Mouse (Mus musculus) heart, postnatal 25 days (tissue): ENCODE measurements around the gene Kmt2d. TPM values are rescaled to one million over a fixed set of nuclear protein-coding genes. Genes with fewer than 3 reads are reported as not detected.

ENCODE experiments used
- DNase-seq: peaks from one replicate; pipeline ENCODE4 v3.0.0; 2022; ENCODE audit warnings: low spot score
- intact Hi-C: fragments of 180-260 bp; cut with DNase I; formaldehyde crosslinking; loops from one replicate; pipeline ENCODE4 v1.15.1; 2025
- total RNA-seq, 2 experiments: library from RNA; stranded (reverse); gene quantifications; 2 replicates each; pipeline ENCODE4 v1.2.3; 2021

Gene Kmt2d
- total RNA-seq, 2 experiments from 2014 or later: 52.1 to 57.7 TPM

DNA sequence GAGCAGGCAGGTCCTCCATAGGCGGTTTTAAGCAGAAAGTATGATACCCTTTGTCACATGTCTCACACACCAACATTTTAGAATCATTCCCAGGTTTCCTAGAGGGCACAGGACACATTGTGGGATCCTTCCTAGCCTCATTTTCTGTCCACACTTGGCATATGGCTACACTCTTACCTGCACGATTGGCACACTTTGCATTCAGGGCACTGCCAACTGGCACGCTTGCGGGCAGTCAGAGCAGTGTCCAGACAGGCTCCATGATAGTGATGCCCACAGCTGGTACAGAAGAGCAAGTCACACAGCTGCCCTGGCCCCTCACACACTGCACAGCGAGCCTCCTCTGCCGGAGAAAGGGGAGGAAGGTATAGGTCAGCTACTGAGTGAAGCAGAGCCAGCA is 6.1 kb downstream of the Kmt2d start:
- DNase-seq: no peak
- intact Hi-C loops: no loop called here

DNA sequence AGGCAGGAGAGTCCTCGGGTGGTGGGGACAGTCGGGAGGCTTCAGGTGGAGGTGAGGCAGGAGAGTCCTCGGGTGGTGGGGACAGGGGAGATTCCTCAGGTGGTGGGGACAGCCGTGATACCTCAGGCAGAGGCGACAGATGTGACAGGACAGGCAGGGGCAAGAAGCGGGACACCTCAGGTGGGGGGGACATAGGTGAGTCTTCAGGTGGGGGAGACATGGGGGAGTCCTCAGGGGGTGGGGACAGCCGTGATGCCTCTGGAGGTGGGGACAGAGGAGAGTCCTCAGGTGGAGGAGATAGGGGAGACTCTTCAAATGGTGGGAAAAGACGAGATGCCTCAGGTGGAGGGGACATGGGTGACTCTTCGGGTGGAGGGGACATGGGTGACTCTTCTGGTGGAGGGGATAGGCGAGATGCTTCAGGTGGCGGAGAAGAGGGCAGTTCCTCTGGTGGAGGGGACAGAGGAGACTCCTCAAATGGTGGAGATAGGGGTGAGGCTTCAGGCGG is 7.5 kb downstream of the Kmt2d start:
- intact Hi-C loops: no loop called here
- DNase-seq: no peak

DNA sequence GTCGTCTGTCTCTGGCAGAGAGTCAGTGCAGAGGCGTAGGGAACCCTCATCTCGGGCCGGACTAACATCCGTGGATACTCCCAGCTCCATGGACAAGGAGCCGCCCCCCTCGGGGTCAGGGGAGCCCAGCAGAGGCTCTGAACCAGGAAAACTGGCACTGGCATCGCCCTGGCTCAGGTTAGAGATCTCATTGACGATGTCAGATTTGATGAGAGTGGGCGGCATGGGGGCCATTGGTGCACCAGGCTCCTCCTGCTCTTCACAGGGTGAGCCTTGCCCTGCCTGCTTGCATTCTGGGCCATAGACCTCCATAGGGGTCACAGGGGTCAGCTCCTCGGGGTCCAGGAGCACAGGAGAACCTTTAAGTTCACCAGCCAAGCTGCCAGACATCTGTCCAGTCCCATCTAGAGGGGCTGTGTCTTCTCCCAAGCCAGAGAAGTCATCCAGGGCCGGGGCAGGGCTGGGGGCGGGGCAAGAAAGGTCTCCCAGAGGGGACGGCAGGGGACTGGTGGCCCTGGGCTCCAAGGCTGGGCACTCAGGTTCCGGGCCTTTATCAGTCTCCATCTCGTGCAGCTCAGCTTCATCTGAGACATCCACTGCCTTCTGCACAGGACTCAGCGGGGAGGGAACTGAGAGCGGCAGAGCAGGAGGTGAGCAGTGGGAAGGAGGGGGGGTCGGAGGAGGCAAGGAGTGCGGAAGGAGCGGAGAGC is 9.1 kb downstream of the Kmt2d start:
- no peak for DNase-seq
- intact Hi-C loops: no loop called here

DNA sequence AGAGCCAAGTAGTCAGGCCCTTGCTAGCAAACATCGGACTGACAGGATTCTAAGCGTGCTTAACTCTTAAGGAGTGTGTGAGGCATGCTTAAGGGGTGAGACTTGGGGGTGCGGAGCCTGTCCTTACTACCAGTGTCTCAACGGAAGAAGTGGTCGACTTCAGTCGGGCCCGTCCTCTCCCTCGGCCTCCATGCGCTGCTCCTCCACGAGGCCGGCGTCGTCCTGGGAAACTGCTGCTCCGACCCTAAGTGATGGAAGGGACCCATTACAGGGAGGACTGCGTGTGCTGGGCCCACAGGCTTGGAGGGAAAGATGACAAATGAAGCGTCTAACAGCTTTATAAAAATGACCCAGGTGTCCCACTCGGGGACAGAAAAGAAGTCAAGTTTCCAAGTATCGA is 10.1 kb downstream of the Kmt2d start:
- intact Hi-C loops: no loop called here
- DNase-seq: no peak

DNA sequence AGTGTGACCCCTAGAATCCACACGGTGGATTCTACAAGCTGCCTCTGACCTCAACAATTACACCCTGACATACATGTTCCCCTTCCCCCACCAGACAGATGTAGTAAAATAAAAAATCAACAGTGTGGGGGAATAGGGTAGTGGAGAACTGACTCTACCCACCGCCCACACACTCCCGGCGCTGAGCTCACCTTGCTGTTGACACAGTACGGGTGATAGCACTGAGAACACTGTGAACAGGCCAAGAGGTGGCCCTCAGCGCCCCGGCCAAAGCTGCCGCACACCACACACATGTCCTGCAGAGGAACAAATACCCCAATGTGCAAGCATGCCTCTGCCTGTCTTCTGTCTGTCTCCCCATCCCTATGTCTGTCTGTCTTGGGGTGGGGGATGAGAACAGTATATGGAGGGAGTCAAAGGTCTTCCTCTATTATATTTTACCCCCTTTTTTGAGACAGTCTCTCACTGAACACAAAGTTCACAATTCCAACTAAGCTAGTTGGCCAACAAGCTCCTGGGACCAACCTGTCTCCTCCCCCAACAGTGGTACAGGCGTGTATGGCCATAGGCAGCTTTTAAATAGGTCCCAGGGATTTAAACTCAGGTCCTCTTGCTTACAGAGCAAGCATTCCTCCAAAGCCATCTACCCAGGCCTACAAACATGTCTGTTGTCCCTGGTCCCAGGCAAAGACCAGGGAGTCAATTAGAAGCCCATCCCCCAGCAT is 11.5 kb downstream of the Kmt2d start:
- DNase-seq: no peak
- intact Hi-C loops: no loop called here

DNA sequence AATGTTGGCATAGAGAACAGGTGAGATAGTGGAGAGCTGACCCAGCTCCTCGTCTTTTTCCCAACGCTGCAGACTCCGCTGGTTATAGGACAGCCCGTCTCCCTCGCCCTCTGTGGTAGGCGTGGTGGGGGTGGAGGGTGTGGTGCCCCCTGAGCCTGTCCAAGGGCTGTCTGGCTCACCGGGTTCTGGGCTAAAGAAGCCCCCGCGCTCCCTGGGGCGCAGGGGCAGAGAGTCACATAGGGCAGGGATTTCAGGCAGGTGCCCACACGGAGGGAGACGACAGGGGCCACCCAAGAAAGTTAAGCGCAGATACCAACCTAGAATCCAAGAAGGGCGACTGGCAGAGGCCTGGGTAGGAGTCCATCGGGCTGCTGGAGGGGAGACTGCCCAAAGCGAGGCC is 16.8 kb downstream of the Kmt2d start:
- no peak for DNase-seq
- intact Hi-C loops: no loop called here

DNA sequence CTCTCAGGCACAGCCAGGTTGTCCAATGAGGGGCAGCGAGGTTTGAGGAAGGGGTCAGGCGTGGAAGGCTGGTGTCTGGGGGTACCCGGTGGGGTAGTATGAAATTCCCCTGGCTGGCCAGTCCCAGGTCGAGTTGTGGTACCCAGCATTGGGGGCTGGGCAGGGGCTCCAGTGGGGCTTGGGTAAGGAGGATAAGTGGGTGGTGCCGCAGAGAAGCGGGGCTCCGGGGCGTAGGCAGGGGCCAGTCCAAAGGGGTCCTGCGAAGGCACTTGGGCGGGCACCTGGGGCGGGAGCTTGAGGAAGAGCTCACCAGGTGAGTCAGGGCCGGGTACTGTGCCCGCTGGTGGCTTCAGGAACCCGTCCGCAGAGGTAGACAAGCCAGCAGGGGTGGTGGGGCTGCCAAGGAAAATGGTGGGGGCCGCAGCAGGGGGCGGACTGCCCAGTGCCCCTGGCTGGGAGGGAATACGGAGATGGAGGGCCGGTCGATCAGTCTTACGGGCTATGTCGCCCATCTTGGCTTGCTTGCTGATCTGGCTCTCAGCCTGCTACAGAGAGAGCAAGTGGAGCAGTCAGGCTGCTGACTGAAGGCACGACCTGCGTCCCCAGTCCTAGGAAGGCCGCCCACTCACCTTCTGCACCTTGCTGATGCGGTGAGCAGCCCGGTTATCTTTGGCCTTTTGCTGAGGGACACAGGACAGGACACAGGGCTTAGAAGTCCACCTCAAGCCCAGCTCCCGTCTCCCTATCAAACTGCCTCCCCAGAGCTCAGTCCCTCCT is 17.7 kb downstream of the Kmt2d start:
- no peak for DNase-seq
- intact Hi-C loops: no loop called here

DNA sequence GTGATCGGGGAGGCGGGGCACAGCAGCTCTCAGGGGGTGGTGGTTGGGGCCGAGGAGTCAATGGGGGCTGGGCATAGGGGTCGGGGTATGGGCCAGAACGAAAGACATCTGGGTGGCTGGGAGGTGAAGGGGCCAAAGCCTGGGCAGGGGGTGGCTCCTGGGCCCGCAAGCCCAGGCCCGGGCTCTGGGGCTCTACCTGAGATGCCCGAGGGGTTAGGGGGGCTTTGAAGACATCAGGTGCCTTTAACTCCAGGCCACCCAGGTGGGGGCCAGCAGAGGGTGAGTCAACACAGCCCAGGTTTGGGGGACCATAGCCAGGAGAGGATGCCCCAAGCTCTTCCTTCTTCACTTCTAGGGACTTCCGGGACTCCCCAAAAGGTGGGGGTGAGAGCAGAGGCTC is 18.3 kb downstream of the Kmt2d start:
- intact Hi-C loops: no loop called here
- DNase-seq: no peak

DNA sequence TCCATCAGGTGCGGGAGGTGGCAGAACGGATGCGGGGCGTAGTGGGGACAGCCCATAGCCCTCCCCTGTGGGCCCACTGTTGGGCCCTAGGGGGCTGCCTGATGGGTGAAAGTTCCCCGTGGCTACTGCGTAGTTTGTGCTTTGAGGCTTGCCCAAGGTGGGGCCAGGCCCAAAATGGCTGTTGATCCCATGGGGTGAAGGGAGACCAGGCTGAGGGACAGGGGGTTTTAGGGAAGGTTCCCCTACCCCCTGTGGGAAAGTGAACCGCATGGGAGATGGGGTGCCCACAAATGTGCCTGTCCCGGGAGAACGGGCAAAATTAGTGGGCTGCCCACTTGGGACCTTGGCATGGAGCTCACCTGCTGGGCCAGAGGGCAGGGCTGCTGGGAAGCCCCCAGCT is 18.9 kb downstream of the Kmt2d start:
- DNase-seq: no peak
- intact Hi-C loops: no loop called here

DNA sequence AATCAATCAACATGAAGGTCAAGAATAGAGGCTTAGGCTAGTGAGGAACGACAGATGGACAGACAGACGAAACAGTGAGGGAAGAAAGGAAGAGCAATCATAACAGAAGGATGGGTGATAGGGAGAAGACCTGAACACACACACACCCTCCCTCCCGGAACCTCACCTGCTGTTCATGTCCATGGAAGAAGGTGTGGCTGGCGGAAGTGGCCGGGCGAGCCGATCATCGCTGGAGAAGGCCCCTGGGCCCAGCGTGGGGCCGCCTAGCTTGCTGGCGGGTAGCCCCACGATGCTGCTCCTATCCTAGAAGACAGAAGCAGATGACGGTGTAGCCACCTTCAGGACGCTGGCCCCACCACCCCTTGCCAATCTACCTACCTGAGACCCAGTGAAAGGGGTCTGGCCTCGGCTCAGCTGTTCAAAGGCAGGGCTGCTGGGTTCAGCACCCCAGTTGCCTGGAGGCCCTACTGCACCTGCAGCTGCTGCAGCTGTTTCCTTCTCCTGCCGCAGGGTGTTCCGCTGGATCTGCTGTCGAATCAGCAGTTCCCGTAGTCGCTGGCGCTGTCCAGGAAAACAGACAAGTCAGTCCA is 19.7 kb downstream of the Kmt2d start:
- intact Hi-C loops: no loop called here
- DNase-seq: no peak

DNA sequence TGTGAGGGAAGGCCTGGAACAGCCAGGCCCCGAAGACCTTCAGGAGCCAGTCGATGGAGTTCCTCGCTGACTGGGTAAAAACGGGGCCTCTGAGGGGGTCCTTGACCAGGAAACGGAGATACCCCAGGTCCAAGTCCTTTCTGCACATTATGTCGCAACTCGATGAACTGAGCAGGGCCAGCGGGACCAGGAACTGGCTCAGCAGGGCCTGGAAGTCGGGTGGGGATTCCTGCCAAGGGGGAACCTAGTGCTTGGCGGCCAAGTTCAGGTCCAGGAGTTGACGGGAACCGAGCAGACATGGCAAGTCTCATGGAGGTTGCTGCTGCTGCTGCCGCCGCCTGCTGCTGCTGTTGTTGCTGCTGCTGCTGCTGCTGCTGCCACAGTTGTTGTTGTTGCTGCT is 20.3 kb downstream of the Kmt2d start:
- no peak for DNase-seq
- intact Hi-C loops: no loop called here

DNA sequence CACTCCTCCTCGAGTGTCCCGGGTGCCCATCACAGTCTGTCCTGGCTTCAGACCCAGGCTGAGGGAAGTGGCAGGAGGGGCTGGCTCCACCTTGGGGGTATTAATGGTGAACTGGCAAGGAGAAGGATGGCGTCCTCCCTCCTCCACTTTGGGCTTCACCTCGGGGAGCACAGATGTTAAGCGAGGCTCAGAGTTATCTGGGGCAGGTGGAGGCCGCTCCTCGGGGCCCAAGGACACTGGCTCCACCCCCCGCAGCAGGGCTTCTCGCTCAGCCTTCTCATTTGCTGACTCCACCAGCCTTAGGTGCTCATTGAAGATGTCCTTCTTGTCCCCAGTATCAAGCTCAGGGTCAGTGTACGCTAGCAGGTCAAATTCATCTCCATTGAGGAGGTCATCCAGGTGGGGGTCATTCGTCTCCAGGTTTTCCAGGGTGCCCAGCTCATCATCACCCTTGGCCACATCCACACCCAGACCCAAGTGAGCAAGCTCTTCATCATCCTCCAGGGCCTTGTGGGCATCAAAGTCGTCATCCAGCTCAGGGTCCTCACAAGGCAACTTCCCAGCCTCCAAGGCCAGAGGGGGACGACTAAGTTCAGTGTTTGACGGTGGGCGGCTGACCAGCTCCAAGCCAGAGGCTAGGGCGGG is 20.9 kb downstream of the Kmt2d start:
- intact Hi-C loops: no loop called here
- DNase-seq: no peak

DNA sequence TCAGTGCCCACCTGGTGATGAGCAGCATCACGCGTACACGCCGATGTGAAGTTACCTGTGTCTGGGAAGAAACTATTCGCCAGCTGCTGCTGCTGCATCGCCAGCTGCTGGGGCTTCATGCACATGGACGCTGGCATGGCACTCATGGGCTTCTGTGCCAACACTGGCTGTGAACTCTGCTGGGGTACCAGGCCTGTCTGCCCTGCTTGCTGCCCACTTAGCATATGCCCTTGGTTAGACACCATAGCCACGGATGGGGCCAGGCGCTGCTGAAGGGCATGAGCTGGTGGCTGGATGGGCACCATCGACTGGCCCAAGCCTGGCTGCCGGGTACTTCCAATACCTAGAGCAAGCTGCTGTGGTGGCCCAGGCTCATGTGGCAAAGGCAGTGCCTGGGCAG is 21.8 kb downstream of the Kmt2d start:
- DNase-seq: no peak
- intact Hi-C loops: no loop called here

DNA sequence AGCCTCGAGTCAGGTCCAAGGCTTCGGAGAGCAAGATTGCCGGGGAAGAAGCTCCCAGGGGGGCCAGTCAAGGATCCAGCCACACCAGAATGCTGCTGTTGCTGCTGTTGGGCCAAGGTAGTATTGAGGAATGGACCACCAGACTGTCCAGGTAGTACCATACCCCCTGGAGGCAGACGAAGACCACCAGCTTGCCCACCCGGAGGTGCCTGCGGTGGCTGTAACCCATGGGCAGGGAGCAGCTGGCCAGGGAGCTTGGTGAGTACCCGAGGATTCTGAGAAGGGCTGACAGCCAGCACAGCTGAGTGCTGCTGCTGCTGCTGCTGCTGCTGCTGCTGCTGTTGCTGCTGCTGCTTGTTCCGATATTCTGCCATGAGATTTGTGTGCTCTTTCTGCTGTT is 24.9 kb downstream of the Kmt2d start:
- no peak for DNase-seq
- intact Hi-C loops: no loop called here

DNA sequence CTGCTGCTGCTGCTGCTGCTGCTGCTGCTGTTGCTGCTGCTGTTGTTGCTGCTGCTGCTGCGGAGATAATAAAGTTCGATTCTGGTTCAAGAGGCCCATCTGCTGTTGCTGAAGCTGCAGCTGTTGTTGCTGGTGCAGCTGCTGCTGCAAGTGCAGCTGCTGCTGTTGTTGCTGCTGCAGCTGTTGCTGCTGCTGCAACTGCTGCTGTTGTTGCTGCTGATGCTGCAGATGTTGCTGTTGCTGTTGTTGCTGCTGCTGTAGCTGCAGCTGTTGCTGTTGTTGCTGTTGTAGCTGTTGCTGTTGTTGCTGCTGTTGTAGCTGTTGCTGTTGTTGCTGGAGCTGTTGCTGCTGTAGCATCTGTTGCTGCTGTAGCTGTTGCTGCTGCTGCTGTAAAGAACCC is 25.9 kb downstream of the Kmt2d start:
- intact Hi-C loops: no loop called here
- DNase-seq: no peak

DNA sequence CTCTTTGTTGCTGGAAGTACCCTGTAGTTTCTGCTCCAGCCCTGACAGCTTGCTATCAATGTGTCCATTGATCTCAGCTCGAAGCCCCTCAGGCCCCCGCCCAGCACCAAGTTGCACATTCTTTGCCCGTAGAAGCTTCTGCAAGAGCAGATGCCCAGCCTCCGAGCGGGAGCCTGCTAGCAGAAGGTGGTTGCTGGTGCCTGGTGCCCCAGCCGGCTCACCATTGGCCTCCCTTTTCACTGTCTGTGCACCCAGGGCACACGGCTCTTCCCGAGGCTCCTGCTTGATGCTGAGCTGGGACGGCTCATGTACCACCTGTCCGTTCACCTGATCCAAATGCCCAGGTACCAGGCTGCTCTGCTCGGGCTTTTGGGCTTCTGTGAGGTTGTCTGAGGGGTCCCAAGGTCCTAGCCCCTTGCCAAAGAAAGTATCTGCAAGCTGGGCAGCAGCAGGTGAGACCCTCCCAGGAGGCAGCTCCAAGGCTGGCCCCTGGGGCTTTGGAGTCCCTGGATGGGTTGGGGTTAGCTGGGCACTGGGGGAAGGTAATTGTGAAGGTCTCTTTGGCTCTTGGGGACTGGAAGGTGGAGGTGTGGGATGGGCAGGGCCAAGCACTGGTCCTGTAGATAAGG is 27.3 kb downstream of the Kmt2d start:
- intact Hi-C loops: no loop called here
- no peak for DNase-seq

DNA sequence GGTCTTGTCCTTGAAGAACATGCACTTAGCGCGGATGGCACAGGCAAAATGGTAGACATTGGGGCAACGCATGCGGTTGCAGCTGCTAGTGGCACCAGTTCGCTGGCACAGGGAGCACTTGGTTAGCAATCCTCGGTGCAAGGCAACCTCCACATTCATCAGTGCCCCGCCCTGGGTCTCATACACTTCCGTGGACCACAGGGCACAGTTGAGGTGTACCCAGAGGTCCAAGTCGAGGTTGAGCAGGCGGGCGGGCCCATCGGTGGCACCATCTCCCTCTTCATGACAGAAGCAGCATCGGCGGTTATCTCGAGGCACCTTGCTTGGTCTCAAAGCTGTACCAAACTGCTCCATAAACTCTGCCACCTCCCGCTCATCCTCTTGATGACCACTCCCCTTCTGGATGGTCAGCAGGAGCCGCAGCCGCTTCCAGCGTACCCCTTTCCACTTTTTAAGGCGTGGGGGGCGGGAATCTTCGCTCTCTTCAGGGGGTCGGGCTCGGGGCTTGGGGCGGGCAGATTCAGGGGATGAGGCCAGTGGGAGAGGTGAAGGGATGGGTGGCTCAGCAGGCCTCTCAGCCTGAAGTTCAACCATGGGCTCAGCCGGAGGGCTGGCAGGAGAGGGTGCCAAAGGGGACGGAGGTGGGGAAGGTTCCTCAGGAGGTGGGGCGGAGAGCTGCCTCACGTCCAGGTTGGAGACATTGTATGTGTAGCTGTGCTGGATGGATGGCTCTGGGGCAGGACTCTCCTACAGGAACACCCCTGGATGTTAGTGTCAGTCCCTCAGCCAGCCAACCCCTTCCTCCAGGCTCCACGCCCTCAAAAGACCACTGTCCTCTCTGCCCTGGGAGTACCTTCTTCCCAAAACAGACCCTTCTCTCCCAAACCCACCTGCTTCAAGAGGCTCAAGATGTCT is 31.1 kb downstream of the Kmt2d start:
- intact Hi-C loops: no loop called here
- no peak for DNase-seq

DNA sequence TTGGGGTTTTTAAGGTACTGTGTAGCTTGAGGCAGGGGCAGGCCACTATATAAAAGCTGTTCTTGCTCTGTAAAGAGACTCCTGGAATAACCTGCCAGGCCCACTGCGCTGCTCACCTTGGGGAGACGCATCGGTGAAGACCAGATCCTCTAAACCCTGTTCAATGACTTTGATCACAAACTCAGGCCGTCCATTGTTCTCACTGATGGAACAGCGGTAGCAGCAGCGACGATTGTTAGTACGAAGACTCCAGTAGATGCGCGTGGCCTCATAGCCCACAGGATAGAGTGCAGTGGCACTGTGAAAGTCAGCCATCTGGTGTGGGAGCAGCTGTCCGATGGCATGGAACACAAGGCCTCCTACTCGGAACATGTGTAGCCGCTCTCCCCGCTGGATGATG is 31.8 kb downstream of the Kmt2d start:
- DNase-seq: no peak
- intact Hi-C loops: no loop called here

DNA sequence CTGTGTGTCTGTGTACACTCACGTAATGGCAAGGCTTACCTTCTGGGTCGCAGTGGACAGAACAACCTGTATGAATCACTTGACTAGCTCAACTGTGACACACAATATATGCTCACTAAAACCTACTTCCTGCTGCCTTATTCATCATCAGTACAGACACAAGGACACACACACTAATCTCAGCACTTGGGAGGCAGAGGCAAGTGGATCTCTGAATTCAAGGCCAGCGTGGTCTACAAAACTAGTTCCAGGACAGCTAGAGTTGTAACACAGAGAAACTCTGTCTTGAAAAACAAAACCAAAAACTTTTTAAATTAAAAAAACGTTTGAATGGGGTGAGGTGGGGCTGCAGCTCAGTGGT is 33.3 kb downstream of the Kmt2d start:
- DNase-seq: no peak
- intact Hi-C loops: no loop called here
